Mouse (Mus musculus): Measurements from ENCODE around the gene Zfpm1. TPM values are rescaled to one million over a fixed set of nuclear protein-coding genes. Genes with fewer than 3 reads are reported as not detected.

The Zfpm1 gene
- polyA plus RNA-seq, 1 experiment from 2014 or later = 1.00 TPM

GRCm38 (mm10) chr8:122259351-122259750 lies 22.6 kb upstream of the Zfpm1 start:
- no peak overlapping the region for H3K4me3 ChIP-seq (replicated peaks)
- no peak for ATAC-seq (ENCODE audit: low FRiP score)
- no peaks in the 10 kb centered on the region for H3K9me3 ChIP-seq (replicated peaks)
- no peaks in the 10 kb centered on the region for H3K36me3 ChIP-seq
- H3K9ac ChIP-seq (replicated peaks) = no peak overlapping the region
- peaks cover 9% of the 10 kb centered on the region; the same call in 1 of the 2 replicates for H3K27me3 ChIP-seq (replicated peaks)
- H3K4me2 ChIP-seq = no peak overlapping the region
- 66% methylated on average over 2 of the region's 2 CpGs for WGBS
- no peak overlapping the region for H3K27ac ChIP-seq (replicated peaks)
- H3K4me1 ChIP-seq = peaks cover 7% of the 10 kb centered on the region; the same call in 1 of the 2 replicates

- Histone ChIP-seq H3K4me2 (no peak overlapping the region), H3K27me3 (replicated peaks) (peaks cover 7% of the 10 kb centered on the region; the same call in 1 of the 2 replicates), H3K9me3 (replicated peaks) (no peaks in the 10 kb centered on the region), H3K27ac (replicated peaks) (no peak overlapping the region), H3K4me1 (peaks cover 10% of the 10 kb centered on the region; the same call in 1 of the 2 replicates), H3K4me3 (replicated peaks) (no peak overlapping the region), H3K9ac (replicated peaks) (no peak overlapping the region), H3K36me3 (no peaks in the 10 kb centered on the region)
- WGBS = 53% methylated on average over 9 of the region's 9 CpGs
- no peak for ATAC-seq (ENCODE audit: low FRiP score)
Measured at GRCm38 (mm10) chr8:122260755-122261154, 21.2 kb upstream of the Zfpm1 start.

GRCm38 (mm10) chr8:122262835-122263234 lies 19.1 kb upstream of the Zfpm1 start:
- H3K9me3 ChIP-seq (replicated peaks) = no peaks in the 10 kb centered on the region
- H3K9ac ChIP-seq (replicated peaks) = no peak overlapping the region
- peaks cover 3% of the 10 kb centered on the region; the same call in 1 of the 2 replicates for H3K27me3 ChIP-seq (replicated peaks)
- H3K36me3 ChIP-seq = no peaks in the 10 kb centered on the region
- H3K4me1 ChIP-seq = 0 out of 2 replicates have a peak, but pooled peaks cover 7% of the 10 kb centered on the region
- no peak overlapping the region for H3K4me2 ChIP-seq
- H3K27ac ChIP-seq (replicated peaks) = no peak overlapping the region
- WGBS = 70% methylated on average over 16 of the region's 16 CpGs
- ATAC-seq (ENCODE audit: low FRiP score) = no peak
- H3K4me3 ChIP-seq (replicated peaks) = no peak overlapping the region

- Histone ChIP-seq H3K4me2 (no peak overlapping the region), H3K4me1 (peaks cover 17% of the 10 kb centered on the region), H3K27me3 (replicated peaks) (peaks cover 3% of the 10 kb centered on the region; the same call in 1 of the 2 replicates), H3K4me3 (replicated peaks) (no peak overlapping the region), H3K36me3 (no peaks in the 10 kb centered on the region), H3K9ac (replicated peaks) (no peak overlapping the region), H3K27ac (replicated peaks) (no peak overlapping the region), H3K9me3 (replicated peaks) (no peaks in the 10 kb centered on the region)
- ATAC-seq (ENCODE audit: low FRiP score) = no peak
- 25% methylated on average over 9 of the region's 9 CpGs for WGBS
Measured at GRCm38 (mm10) chr8:122264243-122264642, 17.7 kb upstream of the Zfpm1 start.

GRCm38 (mm10) chr8:122265522-122265921 lies 16.4 kb upstream of the Zfpm1 start:
- Histone ChIP-seq H3K9ac (replicated peaks) (no peak overlapping the region), H3K36me3 (no peaks in the 10 kb centered on the region), H3K27me3 (replicated peaks) (peaks cover 12% of the 10 kb centered on the region), H3K4me3 (replicated peaks) (no peak overlapping the region), H3K27ac (replicated peaks) (no peak overlapping the region), H3K9me3 (replicated peaks) (no peaks in the 10 kb centered on the region), H3K4me1 (peaks cover 23% of the 10 kb centered on the region), H3K4me2 (no peak overlapping the region)
- no peak for ATAC-seq (ENCODE audit: low FRiP score)
- 89% methylated on average over 8 of the region's 8 CpGs for WGBS

- no peak overlapping the region for H3K27ac ChIP-seq (replicated peaks)
- no peak overlapping the region for H3K9ac ChIP-seq (replicated peaks)
Measured at GRCm38 (mm10) chr8:122266867-122267266, 15.1 kb upstream of the Zfpm1 start.

GRCm38 (mm10) chr8:122268861-122269260 lies 13.1 kb upstream of the Zfpm1 start:
- H3K9me3 ChIP-seq (replicated peaks) = no peaks in the 10 kb centered on the region
- H3K27ac ChIP-seq (replicated peaks) = 0 out of 2 replicates have a peak overlapping the region, but pooled peaks have one; percentile 0
- H3K36me3 ChIP-seq = no peaks in the 10 kb centered on the region
- ATAC-seq (ENCODE audit: low FRiP score) = no peak
- peaks cover 19% of the 10 kb centered on the region for H3K27me3 ChIP-seq (replicated peaks)
- 64% methylated on average over 24 of the region's 24 CpGs for WGBS
- peak overlapping the region; percentile 78 for H3K4me2 ChIP-seq
- peak overlapping the region; percentile 47; the same call in 1 of the 2 replicates for H3K9ac ChIP-seq (replicated peaks)
- H3K4me3 ChIP-seq (replicated peaks) = peak overlapping the region; percentile 41
- peaks cover 29% of the 10 kb centered on the region for H3K4me1 ChIP-seq

More at GRCm38 (mm10) chr8:122266867-122267266, 15.1 kb upstream of the Zfpm1 start:
- no peak overlapping the region for H3K4me3 ChIP-seq (replicated peaks)
- H3K4me2 ChIP-seq = no peak overlapping the region
- H3K4me1 ChIP-seq = peaks cover 23% of the 10 kb centered on the region
- no peak for ATAC-seq (ENCODE audit: low FRiP score)
- peaks cover 20% of the 10 kb centered on the region for H3K27me3 ChIP-seq (replicated peaks)
- WGBS = 45% methylated on average over 13 of the region's 13 CpGs
- H3K36me3 ChIP-seq = no peaks in the 10 kb centered on the region
- H3K9me3 ChIP-seq (replicated peaks) = no peaks in the 10 kb centered on the region

GRCm38 (mm10) chr8:122269404-122269803 lies 12.5 kb upstream of the Zfpm1 start:
- WGBS = 5% methylated on average over 21 of the region's 21 CpGs
- H3K9ac ChIP-seq (replicated peaks) = peak overlapping the region; percentile 47; the same call in 1 of the 2 replicates

GRCm38 (mm10) chr8:122270555-122270954 lies 11.4 kb upstream of the Zfpm1 start:
- WGBS = 76% methylated on average over 7 of the region's 7 CpGs
- no peak for ATAC-seq (ENCODE audit: low FRiP score)

More at GRCm38 (mm10) chr8:122269404-122269803, 12.5 kb upstream of the Zfpm1 start:
- H3K36me3 ChIP-seq = no peaks in the 10 kb centered on the region
- peak overlapping the region; percentile 78 for H3K4me2 ChIP-seq
- H3K4me3 ChIP-seq (replicated peaks) = peak overlapping the region; percentile 41
- H3K4me1 ChIP-seq = peaks cover 26% of the 10 kb centered on the region
- H3K9me3 ChIP-seq (replicated peaks) = no peaks in the 10 kb centered on the region
- ATAC-seq (ENCODE audit: low FRiP score) = peak; percentile 64
- H3K27me3 ChIP-seq (replicated peaks) = peaks cover 19% of the 10 kb centered on the region
- 0 out of 2 replicates have a peak overlapping the region, but pooled peaks have one; percentile 0 for H3K27ac ChIP-seq (replicated peaks)

GRCm38 (mm10) chr8:122273152-122273551 lies 8.8 kb upstream of the Zfpm1 start:
- Histone ChIP-seq H3K36me3 (no peaks in the 10 kb centered on the region), H3K27me3 (replicated peaks) (peaks cover 19% of the 10 kb centered on the region), H3K9me3 (replicated peaks) (no peaks in the 10 kb centered on the region), H3K27ac (replicated peaks) (no peak overlapping the region), H3K4me2 (no peak overlapping the region), H3K4me1 (peaks cover 23% of the 10 kb centered on the region), H3K4me3 (replicated peaks) (no peak overlapping the region), H3K9ac (replicated peaks) (no peak overlapping the region)
- 11% methylated on average over 5 of the region's 5 CpGs for whole genome bisulfite sequencing
- no peak for ATAC-seq (ENCODE audit: low FRiP score)

More at GRCm38 (mm10) chr8:122270555-122270954, 11.4 kb upstream of the Zfpm1 start:
- no peak overlapping the region for H3K4me3 ChIP-seq (replicated peaks)
- H3K4me1 ChIP-seq = peaks cover 23% of the 10 kb centered on the region
- H3K36me3 ChIP-seq = no peaks in the 10 kb centered on the region
- no peak overlapping the region for H3K4me2 ChIP-seq
- H3K9ac ChIP-seq (replicated peaks) = no peak overlapping the region
- no peak overlapping the region for H3K27ac ChIP-seq (replicated peaks)
- no peaks in the 10 kb centered on the region for H3K9me3 ChIP-seq (replicated peaks)
- H3K27me3 ChIP-seq (replicated peaks) = peaks cover 19% of the 10 kb centered on the region

- Histone ChIP-seq H3K9ac (replicated peaks) (no peak overlapping the region), H3K4me3 (replicated peaks) (no peak overlapping the region), H3K4me2 (no peak overlapping the region), H3K36me3 (no peaks in the 10 kb centered on the region), H3K4me1 (peaks cover 18% of the 10 kb centered on the region), H3K9me3 (replicated peaks) (no peaks in the 10 kb centered on the region), H3K27ac (replicated peaks) (no peak overlapping the region), H3K27me3 (replicated peaks) (peaks cover 24% of the 10 kb centered on the region)
- no peak for ATAC-seq (ENCODE audit: low FRiP score)
- WGBS = 56% methylated on average over 7 of the region's 7 CpGs
Measured at GRCm38 (mm10) chr8:122273826-122274225, 8.1 kb upstream of the Zfpm1 start.

GRCm38 (mm10) chr8:122274651-122275391 lies 7.1 kb upstream of the Zfpm1 start:
- peaks cover 8% of the 10 kb centered on the region; the same call in 1 of the 2 replicates for H3K4me1 ChIP-seq
- 78% methylated on average over 11 of the region's 11 CpGs for WGBS
- no peak overlapping the region for H3K4me2 ChIP-seq
- no peak for ATAC-seq (ENCODE audit: low FRiP score)
- no peaks in the 10 kb centered on the region for H3K36me3 ChIP-seq
- no peaks in the 10 kb centered on the region for H3K9me3 ChIP-seq (replicated peaks)
- H3K4me3 ChIP-seq (replicated peaks) = no peak overlapping the region
- no peak overlapping the region for H3K27ac ChIP-seq (replicated peaks)
- H3K9ac ChIP-seq (replicated peaks) = no peak overlapping the region
- peaks cover 25% of the 10 kb centered on the region for H3K27me3 ChIP-seq (replicated peaks)
